Mouse (Mus musculus) embryonic facial prominence, embryonic 14.5 days (tissue): ENCODE results near the gene Tmtc2. TPM values are rescaled to one million over a fixed set of nuclear protein-coding genes. Genes with fewer than 3 reads are reported as not detected.

ENCODE experiments used
- ATAC-seq: fragments of 200-750 bp; cut with Nextera tagmentation; 2 replicates; pipeline ENCODE4 v1.8.0; 2017; ENCODE audit warnings: low read depth, moderate number of reproducible peaks, moderate TSS enrichment
- DNase-seq: peaks from one replicate; pipeline ENCODE4 v3.0.0-alpha.2; 2015; ENCODE audit warnings: low spot score
- H3K27ac ChIP-seq: fragments of 300-500 bp; sonication (generic); replicated peaks from 2 replicates; pipeline ENCODE4 v1.5.1; 2014; ENCODE audit warnings: low read depth, mild to moderate bottlenecking, low read length, moderate library complexity
- H3K27me3 ChIP-seq: fragments of 300-500 bp; sonication (generic); replicated peaks from 2 replicates; pipeline ENCODE4 v1.6.1; 2014; ENCODE audit warnings: low read length; ENCODE audit not compliant: control insufficient read depth, insufficient read depth
- H3K36me3 ChIP-seq: fragments of 300-500 bp; sonication (generic); 2 replicates; pipeline ENCODE4 v1.6.1; 2014; ENCODE audit warnings: low read length, mixed read lengths; ENCODE audit not compliant: control insufficient read depth, insufficient read depth
- H3K4me1 ChIP-seq: fragments of 300-500 bp; sonication (generic); 2 replicates; pipeline ENCODE4 v1.6.1; 2014; ENCODE audit warnings: antibody characterized with exemption, low read length; ENCODE audit not compliant: control insufficient read depth, insufficient read depth
- H3K4me2 ChIP-seq: fragments of 300-500 bp; sonication (generic); 2 replicates; pipeline ENCODE4 v1.6.1; 2014; ENCODE audit warnings: low read depth, mild to moderate bottlenecking, low read length, moderate library complexity, mixed read lengths
- H3K4me3 ChIP-seq: fragments of 300-500 bp; sonication (generic); 2 replicates; pipeline ENCODE4 v1.5.1; 2014; ENCODE audit warnings: low read depth, mild to moderate bottlenecking, low read length
- H3K9ac ChIP-seq: fragments of 300-500 bp; sonication (generic); 2 replicates; pipeline ENCODE4 v1.6.1; 2014; ENCODE audit warnings: low read depth, mild to moderate bottlenecking, low read length, moderate library complexity, mixed read lengths
- H3K9me3 ChIP-seq: fragments of 300-500 bp; sonication (generic); 2 replicates; pipeline ENCODE4 v1.6.1; 2016; ENCODE audit warnings: low read length; ENCODE audit not compliant: control insufficient read depth
- WGBS: fragments of 180-500 bp; shearing (Covaris S2); extraction: QIAGEN DNeasy Blood & Tissue Kit; methylation state at CpG from one replicate; pipeline ENCODE4 v1.1.7; 2014; 5-methylcytosine and 5-hydroxymethylcytosine counted together
- polyA plus RNA-seq: library from polyadenylated mRNA; unstranded; fragments of >200 nt; fragmentation: Nextera tagmentation; extraction: Ambion mirVana; gene quantifications from 2 replicates; pipeline ENCODE4 v1.2.1, GENCODE M21; 2014

Gene Tmtc2
- polyA plus RNA-seq, 1 experiment from 2014 or later: 9.4 TPM

DNA sequence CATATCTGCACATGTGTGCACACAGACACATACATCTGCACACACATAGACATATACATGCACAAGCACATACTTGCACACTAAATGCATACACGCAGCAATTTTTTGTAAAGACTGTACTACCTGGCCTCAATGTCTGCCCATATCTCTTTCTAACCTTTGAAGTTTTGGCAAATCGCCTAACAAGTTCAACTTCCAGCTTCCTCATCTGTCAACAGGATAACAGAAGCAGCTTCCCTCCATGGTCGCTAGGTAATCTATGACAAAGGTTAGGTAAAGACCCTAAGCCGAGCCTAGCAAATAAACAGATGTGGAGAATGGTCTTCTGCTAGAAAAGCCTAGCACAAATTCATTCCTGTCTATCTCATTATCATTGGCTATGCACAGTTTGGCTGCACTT lies 37.3 kb downstream of the Tmtc2 start:
- H3K27me3 ChIP-seq: no peaks in the 10 kb centered on the region
- H3K27ac ChIP-seq: no peak overlapping the region
- H3K4me3 ChIP-seq: no peak overlapping the region
- H3K4me1 ChIP-seq: 0 out of 2 replicates have a peak, but pooled peaks cover 4% of the 10 kb centered on the region
- H3K9ac ChIP-seq: no peak overlapping the region
- DNase-seq (no peak), ATAC-seq (no peak)
- 75% methylated on average over 4 of the region's 4 CpGs for WGBS
- H3K36me3 ChIP-seq: no peaks in the 10 kb centered on the region
- H3K9me3 ChIP-seq: no peaks in the 10 kb centered on the region
- H3K4me2 ChIP-seq: no peak overlapping the region

- no peaks in the 10 kb centered on the region for H3K9me3 ChIP-seq
- DNase-seq (no peak), ATAC-seq (no peak)
Observed at GRCm38 (mm10) chr10:105535848-105536247, 38.4 kb downstream of the Tmtc2 start.

DNA sequence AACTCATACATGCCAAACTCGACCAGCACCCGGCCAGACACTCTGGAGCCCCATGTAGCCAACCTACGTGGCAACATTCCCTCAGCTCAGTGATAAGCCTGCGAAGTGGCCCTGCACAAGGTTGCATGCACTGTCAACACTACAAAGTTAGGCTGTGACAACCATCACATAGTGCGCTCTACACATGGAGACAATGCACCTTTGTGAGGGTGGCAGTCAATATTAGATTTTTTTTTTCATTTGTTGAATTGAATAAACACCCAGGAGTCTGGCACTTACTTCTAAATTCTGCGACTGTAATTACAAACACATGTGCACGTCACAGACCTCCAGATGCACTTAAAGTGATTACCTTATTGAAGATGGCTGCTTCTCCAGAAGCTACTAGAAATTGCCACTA lies 41.5 kb downstream of the Tmtc2 start:
- Histone ChIP-seq H3K9me3 (no peaks in the 10 kb centered on the region), H3K9ac (no peak overlapping the region), H3K4me1 (0 out of 2 replicates have a peak, but pooled peaks cover 4% of the 10 kb centered on the region), H3K27me3 (no peaks in the 10 kb centered on the region), H3K4me3 (no peak overlapping the region), H3K4me2 (no peak overlapping the region), H3K27ac (no peak overlapping the region), H3K36me3 (no peaks in the 10 kb centered on the region)
- DNase-seq (no peak), ATAC-seq (no peak)
- 37% methylated on average over 7 of the region's 7 CpGs for WGBS

More at GRCm38 (mm10) chr10:105535848-105536247, 38.4 kb downstream of the Tmtc2 start:
- H3K4me1 ChIP-seq: 0 out of 2 replicates have a peak, but pooled peaks cover 4% of the 10 kb centered on the region
- no peaks in the 10 kb centered on the region for H3K36me3 ChIP-seq
- no peak overlapping the region for H3K27ac ChIP-seq
- H3K4me2 ChIP-seq: no peak overlapping the region
- H3K27me3 ChIP-seq: no peaks in the 10 kb centered on the region
- H3K4me3 ChIP-seq: no peak overlapping the region
- H3K9ac ChIP-seq: no peak overlapping the region

GRCm38 (mm10) chr10:105532019-105532525 lies 42.2 kb downstream of the Tmtc2 start:
- Histone ChIP-seq H3K27me3 (no peaks in the 10 kb centered on the region), H3K9ac (no peak overlapping the region), H3K27ac (no peak overlapping the region), H3K4me1 (0 out of 2 replicates have a peak, but pooled peaks cover 4% of the 10 kb centered on the region), H3K36me3 (no peaks in the 10 kb centered on the region), H3K9me3 (no peaks in the 10 kb centered on the region), H3K4me2 (no peak overlapping the region), H3K4me3 (no peak overlapping the region)
- 89% methylated on average over 5 of the region's 5 CpGs for WGBS
- DNase-seq (no peak), ATAC-seq (no peak)

DNA sequence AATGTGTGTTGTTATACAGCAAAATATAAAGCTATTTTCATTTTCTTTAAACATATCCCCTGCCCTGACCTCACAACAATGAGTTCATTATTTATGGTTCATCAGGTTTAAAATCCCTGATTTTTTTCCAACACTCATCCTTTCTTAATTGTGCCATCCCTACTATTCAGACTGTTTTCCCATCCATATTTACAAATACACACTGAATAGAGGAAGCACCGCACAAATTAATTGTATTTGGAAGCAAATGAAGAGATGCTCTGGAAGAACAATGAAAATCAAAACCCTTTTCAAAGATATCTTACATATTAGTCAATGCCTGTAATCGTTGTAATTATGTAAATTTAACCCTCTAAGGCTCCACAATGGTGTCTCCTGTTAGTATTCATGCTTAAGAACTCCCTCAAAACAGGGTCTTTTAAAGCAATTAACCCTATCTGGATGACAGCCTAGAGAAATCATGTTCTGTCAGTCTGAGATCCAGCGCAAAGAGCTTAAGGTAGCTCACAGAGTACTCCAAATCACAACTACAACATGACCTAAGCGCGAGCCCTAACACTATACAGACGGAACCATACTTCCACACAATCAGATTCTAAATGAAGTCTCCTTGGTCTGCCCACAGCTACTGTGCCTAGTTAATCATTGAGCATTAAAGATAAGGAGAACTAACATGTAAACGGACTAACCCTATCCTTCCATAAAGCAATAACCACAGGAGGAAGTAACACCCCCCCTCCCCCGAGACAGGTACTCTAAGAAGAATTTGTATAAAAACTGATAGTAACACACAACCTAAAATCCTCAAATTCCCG lies 43.0 kb downstream of the Tmtc2 start:
- Histone ChIP-seq H3K9me3 (no peaks in the 10 kb centered on the region), H3K4me2 (no peak overlapping the region), H3K27ac (no peak overlapping the region), H3K4me1 (0 out of 2 replicates have a peak, but pooled peaks cover 4% of the 10 kb centered on the region), H3K9ac (no peak overlapping the region), H3K36me3 (no peaks in the 10 kb centered on the region), H3K4me3 (no peak overlapping the region), H3K27me3 (no peaks in the 10 kb centered on the region)
- WGBS: 83% methylated on average over 9 of the region's 9 CpGs
- no peak for ATAC-seq
- DNase-seq: no peak

- no peak overlapping the region for H3K27ac ChIP-seq
- H3K4me1 ChIP-seq: peaks cover 8% of the 10 kb centered on the region; the same call in 1 of the 2 replicates
- H3K4me3 ChIP-seq: no peak overlapping the region
- no peaks in the 10 kb centered on the region for H3K27me3 ChIP-seq
- no peak overlapping the region for H3K4me2 ChIP-seq
- no peak overlapping the region for H3K9ac ChIP-seq
- ATAC-seq (peak; percentile 71), DNase-seq (peak; percentile 77)
- no peaks in the 10 kb centered on the region for H3K36me3 ChIP-seq
- no peaks in the 10 kb centered on the region for H3K9me3 ChIP-seq
- WGBS: 47% methylated on average over 8 of the region's 8 CpGs
Observed at GRCm38 (mm10) chr10:105523405-105524088, 50.7 kb downstream of the Tmtc2 start.

DNA sequence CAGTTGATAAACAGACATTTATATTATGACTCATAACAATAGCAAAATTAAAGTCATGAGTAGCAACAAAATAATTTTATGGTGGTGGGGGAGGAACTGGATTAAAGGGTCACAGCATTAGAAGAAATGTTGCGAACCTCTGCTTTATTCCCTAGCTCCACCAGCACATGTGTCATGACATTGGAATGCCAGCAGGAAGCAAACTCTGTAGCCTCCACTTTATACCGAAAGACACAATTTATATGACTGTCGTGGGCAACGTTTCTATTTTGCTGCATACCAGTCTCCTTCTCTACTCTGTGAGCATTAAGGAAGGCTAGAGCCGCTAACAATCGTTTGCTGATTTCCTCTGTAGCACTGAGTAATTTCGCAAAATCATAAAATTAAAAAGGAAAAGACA lies 51.8 kb downstream of the Tmtc2 start:
- no peaks in the 10 kb centered on the region for H3K36me3 ChIP-seq
- DNase-seq: no peak

DNA sequence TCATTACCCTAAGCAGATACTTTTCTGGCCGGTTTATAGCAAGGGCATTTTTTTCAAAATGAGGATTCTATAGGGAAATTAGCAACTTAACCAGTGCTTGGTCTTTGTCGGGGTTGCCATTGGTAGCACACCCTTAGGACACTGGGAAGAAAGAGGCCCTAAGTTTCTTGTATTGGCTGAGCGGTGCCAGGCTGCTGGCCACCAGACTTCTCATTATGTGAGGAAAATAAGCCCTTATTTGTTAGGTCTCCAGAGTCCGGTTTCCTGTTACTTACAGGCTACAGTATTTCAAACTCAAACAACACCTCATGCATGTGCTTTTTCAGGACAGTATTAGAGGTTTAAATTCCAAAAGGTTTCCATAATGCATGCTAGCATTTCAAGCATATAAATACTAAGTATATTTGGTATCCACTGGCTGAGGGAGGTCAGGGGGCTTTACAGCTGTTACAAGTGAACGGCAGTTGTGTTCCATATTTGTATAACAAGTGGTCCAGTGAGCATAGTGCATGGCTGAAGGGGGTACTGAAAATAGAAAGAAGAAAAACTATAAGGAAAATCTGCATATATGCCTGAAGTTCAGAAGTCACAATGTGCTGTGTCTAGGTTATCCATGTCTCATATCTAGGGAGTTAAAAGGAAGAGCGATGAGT lies 55.0 kb downstream of the Tmtc2 start:
- Histone ChIP-seq H3K4me3 (no peak overlapping the region), H3K9me3 (no peaks in the 10 kb centered on the region), H3K36me3 (no peaks in the 10 kb centered on the region), H3K9ac (no peak overlapping the region), H3K4me1 (peaks cover 8% of the 10 kb centered on the region; the same call in 1 of the 2 replicates), H3K27ac (no peak overlapping the region), H3K27me3 (no peaks in the 10 kb centered on the region), H3K4me2 (no peak overlapping the region)
- 68% methylated on average over 6 of the region's 6 CpGs for WGBS
- peak; percentile 39 for DNase-seq
- ATAC-seq: peak; percentile 54

More for the DNA sequence above, 51.8 kb downstream of the Tmtc2 start:
- Histone ChIP-seq H3K4me3 (no peak overlapping the region), H3K9ac (no peak overlapping the region), H3K27me3 (no peaks in the 10 kb centered on the region), H3K4me1 (peaks cover 8% of the 10 kb centered on the region; the same call in 1 of the 2 replicates), H3K9me3 (no peaks in the 10 kb centered on the region), H3K27ac (no peak overlapping the region), H3K4me2 (no peak overlapping the region)
- ATAC-seq: no peak
- 66% methylated on average over 7 of the region's 7 CpGs for WGBS
